Mouse (Mus musculus) lung, postnatal 14 days (tissue): ENCODE results near the gene Bnip3.

Source experiments
- DNase-seq: peaks from one replicate; pipeline ENCODE4 v3.0.0; 2021

Bnip3 gene

DNA sequence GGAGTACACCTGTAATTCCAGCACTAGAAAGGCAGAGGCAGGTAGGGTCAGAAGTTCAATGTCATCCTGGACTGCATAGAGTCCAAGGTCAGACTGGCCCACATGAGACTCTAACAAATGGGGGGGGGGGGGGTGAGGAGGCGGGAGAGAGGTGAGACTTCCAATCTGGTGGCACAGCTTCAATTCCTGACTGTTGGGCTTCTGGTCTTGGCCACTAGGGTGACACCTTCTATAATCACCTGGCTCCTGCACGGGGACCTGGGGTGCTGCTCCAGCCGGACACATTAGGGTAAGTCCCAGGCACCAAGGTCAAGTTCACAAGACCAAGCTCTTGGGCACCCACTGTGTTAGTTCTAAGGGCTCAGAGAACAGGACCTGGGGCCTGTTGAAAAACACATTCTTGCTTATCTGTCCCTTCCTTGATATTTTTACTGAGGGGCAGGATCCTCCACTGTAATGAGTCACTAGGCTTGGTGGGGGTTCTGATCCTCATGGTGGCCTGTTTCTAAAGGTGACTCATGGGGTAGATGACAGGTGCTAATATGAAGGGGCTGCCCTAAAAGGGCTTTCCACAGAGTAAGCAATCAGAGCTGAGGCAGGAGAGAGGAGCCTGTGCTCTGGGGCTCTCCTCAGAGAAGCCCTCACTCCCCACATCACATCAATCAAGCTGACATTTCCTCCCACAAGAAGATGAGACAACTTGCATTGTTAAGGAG is 67.7 kb downstream of the Bnip3 start:
- DNase-seq = no peak
